Mouse (Mus musculus): ENCODE results near the gene Smok3c. TPM values are rescaled to one million over a fixed set of nuclear protein-coding genes. Genes with fewer than 3 reads are reported as not detected.

Gene Smok3c
- not detected in 4 replicates for total RNA-seq (2023; ENCODE audit: inconsistent age)

DNA sequence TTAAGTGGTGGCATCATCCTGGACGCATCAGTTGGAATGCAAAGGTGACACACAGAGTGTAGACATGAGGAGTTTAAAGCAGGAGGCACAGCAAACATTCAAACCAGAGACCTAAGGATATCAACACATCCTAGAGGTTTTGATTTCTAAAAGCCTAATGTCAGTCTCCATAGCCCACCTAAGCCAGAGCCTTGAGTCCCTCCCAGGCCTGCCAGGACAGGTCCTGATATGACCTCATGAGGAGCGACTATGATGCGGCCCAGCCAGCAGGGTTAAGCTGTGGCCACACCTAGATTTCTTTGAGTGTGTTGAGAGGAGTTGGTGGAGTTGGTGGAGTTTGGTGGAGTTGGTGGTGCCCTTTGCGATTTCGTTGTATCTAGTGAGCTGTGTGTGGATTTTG is at the start of gene Smok3c:
Gene Smok3c (plus strand): TSS at position 301 of the 400 bp plus-strand sequence.

DNA sequence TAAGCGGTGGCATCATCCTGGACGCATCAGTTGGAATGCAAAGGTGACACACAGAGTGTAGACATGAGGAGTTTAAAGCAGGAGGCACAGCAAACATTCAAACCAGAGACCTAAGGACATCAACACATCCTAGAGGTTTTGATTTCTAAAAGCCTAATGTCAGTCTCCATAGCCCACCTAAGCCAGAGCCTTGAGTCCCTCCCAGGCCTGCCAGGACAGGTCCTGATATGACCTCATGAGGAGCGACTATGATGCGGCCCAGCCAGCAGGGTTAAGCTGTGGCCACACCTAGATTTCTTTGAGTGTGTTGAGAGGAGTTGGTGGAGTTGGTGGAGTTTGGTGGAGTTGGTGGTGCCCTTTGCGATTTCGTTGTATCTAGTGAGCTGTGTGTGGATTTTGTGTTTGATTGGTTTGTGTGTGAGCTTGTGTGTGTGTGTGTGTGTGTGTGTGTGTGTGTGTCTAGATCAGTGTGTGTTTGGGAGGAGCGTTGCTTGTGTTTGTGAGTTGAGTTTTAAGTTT is 32.0 kb upstream of the Smok3c start, which contains the start of the genes Smok3a and Smok3b:
Gene Smok3a (plus strand): TSS at position 301 of the 519 bp plus-strand sequence.
Gene Smok3b (plus strand): TSS at position 469 of the 519 bp plus-strand sequence.

DNA sequence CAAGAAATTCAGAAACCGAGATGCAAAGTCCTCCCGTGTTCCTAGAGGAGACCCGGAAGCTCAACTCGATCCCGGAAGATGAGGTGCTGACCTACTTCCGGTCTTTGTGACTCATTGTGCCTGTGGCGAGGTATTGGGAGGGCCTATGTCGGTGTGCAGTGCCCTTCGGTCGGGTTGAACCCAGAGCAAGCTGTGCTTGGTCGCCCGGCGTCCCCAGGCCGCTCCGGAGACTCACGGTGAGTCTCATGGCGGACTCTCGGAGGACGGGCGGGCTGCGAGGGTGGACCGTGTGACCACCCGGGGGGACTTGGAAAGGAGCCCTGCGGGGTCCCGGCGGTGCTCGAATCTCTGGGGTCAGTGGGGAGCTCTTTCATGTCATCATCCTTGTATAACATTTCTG is 32.0 kb downstream of the Smok3c start, which contains the start of gene Zkscan1:
Gene Zkscan1 (plus strand): TSS at position 89 of the 400 bp plus-strand sequence.

Other genes starting within 250 kb of the Smok3c start
- gene Pilra, start 216.9 kb upstream of the Smok3c start, total RNA-seq (2023; ENCODE audit: inconsistent age) = 1.3 to 3.1 TPM (median 1.7 TPM) in 4 replicates
- 1.3 to 3.3 TPM (median 1.5 TPM) in 4 replicates for gene Pilrb1, start 195.1 kb upstream of the Smok3c start, total RNA-seq (2023; ENCODE audit: inconsistent age)
- gene Pilrb2, start 181.4 kb upstream of the Smok3c start, total RNA-seq (2023; ENCODE audit: inconsistent age) = 1.1 to 2.5 TPM (median 1.6 TPM) in 3 of 4 replicates, not detected in the other
- gene Cyp3a13, start 131.6 kb upstream of the Smok3c start, total RNA-seq (2023; ENCODE audit: inconsistent age) = not detected in 4 replicates
- not detected in 4 replicates for gene Gjc3, start 90.1 kb upstream of the Smok3c start, total RNA-seq (2023; ENCODE audit: inconsistent age)
- not detected in 4 replicates for gene Azgp1, start 71.7 kb upstream of the Smok3c start, total RNA-seq (2023; ENCODE audit: inconsistent age)
- gene Smok3a, start 31.9 kb upstream of the Smok3c start, total RNA-seq (2023; ENCODE audit: inconsistent age) = not detected in 4 replicates
- gene Smok3b, start 31.8 kb upstream of the Smok3c start, total RNA-seq (2023; ENCODE audit: inconsistent age) = not detected in 4 replicates
- gene Zkscan1, start 31.9 kb downstream of the Smok3c start, total RNA-seq (2023; ENCODE audit: inconsistent age) = 15.6 to 18.0 TPM (median 17.9 TPM) in 4 replicates
- 8.6 to 10.5 TPM (median 9.9 TPM) in 4 replicates for gene Zscan21, start 63.7 kb downstream of the Smok3c start, total RNA-seq (2023; ENCODE audit: inconsistent age)
- gene Zfp113, start 102.5 kb downstream of the Smok3c start, total RNA-seq (2023; ENCODE audit: inconsistent age) = 8.8 to 11.8 TPM (median 10.7 TPM) in 4 replicates
- gene Cops6, start 107.9 kb downstream of the Smok3c start, total RNA-seq (2023; ENCODE audit: inconsistent age) = 50.0 to 62.1 TPM (median 51.4 TPM) in 4 replicates
- gene Ap4m1, start 118.8 kb downstream of the Smok3c start, total RNA-seq (2023; ENCODE audit: inconsistent age) = 34.6 to 44.5 TPM (median 37.7 TPM) in 4 replicates
- 55.9 to 62.7 TPM (median 57.4 TPM) in 4 replicates for gene Mcm7, start 119.2 kb downstream of the Smok3c start, total RNA-seq (2023; ENCODE audit: inconsistent age)
- gene Taf6, start 134.3 kb downstream of the Smok3c start, total RNA-seq (2023; ENCODE audit: inconsistent age) = 31.7 to 37.3 TPM (median 32.3 TPM) in 4 replicates
- gene Cnpy4, start 134.3 kb downstream of the Smok3c start, total RNA-seq (2023; ENCODE audit: inconsistent age) = 13.7 to 21.1 TPM (median 17.0 TPM) in 4 replicates
- gene Mblac1, start 141.1 kb downstream of the Smok3c start, total RNA-seq (2023; ENCODE audit: inconsistent age) = 1.1 to 1.7 TPM (median 1.6 TPM) in 3 of 4 replicates, not detected in the other
- not detected in 4 replicates for gene Nxpe5, start 172.7 kb downstream of the Smok3c start, total RNA-seq (2023; ENCODE audit: inconsistent age)
- gene Lamtor4, start 202.3 kb downstream of the Smok3c start, total RNA-seq (2023; ENCODE audit: inconsistent age) = 31.8 to 44.5 TPM (median 38.9 TPM) in 4 replicates
- gene BC037034, start 210.8 kb downstream of the Smok3c start, total RNA-seq (2023; ENCODE audit: inconsistent age) = 54.8 to 62.4 TPM (median 56.6 TPM) in 4 replicates
- gene Gal3st4, start 219.6 kb downstream of the Smok3c start, total RNA-seq (2023; ENCODE audit: inconsistent age) = not detected in 4 replicates
- gene Gm43720, start 226.8 kb downstream of the Smok3c start, total RNA-seq (2023; ENCODE audit: inconsistent age) = not detected in 4 replicates
- gene Gpc2, start 226.8 kb downstream of the Smok3c start, total RNA-seq (2023; ENCODE audit: inconsistent age) = 1.5 to 2.6 TPM (median 2.2 TPM) in 4 replicates
- 0.74 TPM in 1 of 4 replicates, not detected in the others for gene Stag3, start 227.0 kb downstream of the Smok3c start, total RNA-seq (2023; ENCODE audit: inconsistent age)

All from B cell, adult (primary cell).